Mouse (Mus musculus): ENCODE data around the gene Cript. TPM values are rescaled to one million over a fixed set of nuclear protein-coding genes. Genes with fewer than 3 reads are reported as not detected.

Cript gene
- 23.4 and 25.4 TPM in 2 replicates for polyA plus RNA-seq (2012; rRNA removed)

DNA sequence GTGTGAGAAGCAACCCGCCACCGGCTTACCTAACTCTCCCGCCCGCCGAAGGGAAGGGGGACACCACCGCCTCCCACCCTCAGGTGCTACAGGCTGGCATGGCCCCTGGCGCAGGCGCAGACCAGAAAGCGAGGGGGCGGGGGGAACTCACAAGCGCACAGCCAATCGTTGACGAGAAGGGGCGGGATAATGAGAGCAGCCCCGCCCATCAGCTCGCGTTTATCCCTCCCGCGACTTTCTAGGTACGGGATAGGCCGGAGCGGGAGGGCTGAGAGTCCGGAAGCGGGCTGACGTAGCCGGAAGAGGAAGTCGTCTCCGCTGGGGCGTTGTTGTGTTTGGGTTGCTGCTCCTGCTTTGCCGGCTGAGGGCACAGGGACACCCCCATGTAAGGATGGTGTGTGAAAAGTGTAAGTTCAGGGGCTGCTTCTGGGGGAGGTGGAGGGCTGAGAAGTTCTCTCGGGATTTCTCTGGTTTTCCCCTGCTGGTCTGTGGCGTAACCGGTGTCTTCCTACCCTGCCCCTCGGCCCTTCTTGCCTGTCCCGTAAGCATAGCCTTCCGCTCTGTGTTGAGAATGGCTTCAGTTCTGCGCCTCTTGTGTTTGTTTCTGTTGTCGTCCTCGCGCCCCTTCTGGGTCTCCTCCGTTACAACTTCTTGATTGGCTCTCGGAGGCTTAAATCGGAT is at the start of gene Cript, which contains the start of gene Pigf:
TSS of gene Cript (plus strand) at position 282 of the 681 bp plus-strand sequence.
TSS of gene Pigf (minus strand) at position 138 of the 681 bp plus-strand sequence.

Other genes starting within 250 kb of the Cript start
- not detected in 2 replicates for gene Tmem247, start 108.2 kb upstream of the Cript start, polyA plus RNA-seq (2012; rRNA removed)
- not detected in 2 replicates for gene Atp6v1e2, start 77.7 kb upstream of the Cript start, polyA plus RNA-seq (2012; rRNA removed)
- 1.8 and 2.2 TPM in 2 replicates for gene Rhoq, start 62.5 kb upstream of the Cript start, polyA plus RNA-seq (2012; rRNA removed)
- gene Pigf, start 144 bp upstream of the Cript start, polyA plus RNA-seq (2012; rRNA removed) = 8.4 and 9.5 TPM in 2 replicates
- gene Socs5, start 82.1 kb downstream of the Cript start, polyA plus RNA-seq (2012; rRNA removed) = 1.8 and 1.9 TPM in 2 replicates
- 28.9 and 32.6 TPM in 2 replicates for gene Mcfd2, start 240.4 kb downstream of the Cript start, polyA plus RNA-seq (2012; rRNA removed)

Measured in liver, embryonic 14 days (tissue).